In the genomic region with DNA sequence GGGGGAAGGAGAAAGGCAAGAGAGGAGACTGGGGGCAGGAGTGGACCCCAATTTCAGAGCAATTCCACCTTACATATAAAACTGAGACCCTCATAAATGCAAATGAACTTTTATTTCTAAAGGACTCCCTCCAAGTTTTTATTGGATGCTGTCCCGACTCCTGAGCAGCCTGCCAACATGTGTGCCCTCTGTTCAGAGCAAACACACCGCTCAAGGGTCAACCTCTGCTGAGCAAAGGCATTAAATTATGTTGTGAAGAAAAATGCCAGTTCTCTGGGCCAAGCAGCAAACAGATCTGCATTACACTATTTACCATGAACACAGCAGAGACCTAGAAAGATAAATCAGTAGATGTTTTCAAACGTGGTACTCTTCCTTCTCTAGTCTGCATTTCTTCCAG, we compare ENCODE assay signal across 11 mouse cellular contexts.
DNase-seq lines count a peak whose midpoint lies in the region; TF ChIP-seq lines count a peak whose summit lies in the region.
"Had no signal": no experiment of that assay in that cellular context is flagged by ENCODE, and none has a peak within 500 bp of the region (broad histone marks: within the 10 kb centered on the region; RNA-seq: fewer than 3 reads in every experiment).

No protein-coding gene starts in this region.

- DNase-seq in layer of hippocampus, adult 2 months (ENCODE audit: low spot score in 2 of 2), result no peak
- DNase-seq in layer of hippocampus, adult 9-10 months (ENCODE audit: low spot score), result no peak
- DNase-seq in adipocyte (ENCODE audit: low spot score), result peak; percentile 75
- peak; percentile 24 for DNase-seq in adrenal gland, adult 8-10 months
- DNase-seq in kidney, postnatal 14 days, result peak; percentile 70
- no peak for DNase-seq in embryo, embryonic 10.5 days (ENCODE audit: low spot score)
- DNase-seq in cerebellum, adult 11 months, result no peak
- DNase-seq: cerebellum, adult 18-20 months had no signal

- 0 out of 2 replicates have a peak overlapping the region, but pooled peaks have one; percentile 10 for H3K27ac ChIP-seq in layer of hippocampus, adult 2 months
- H3K27ac ChIP-seq: heart, embryonic 10.5 days; liver, embryonic 15.5 days; stomach, postnatal 0 days had no signal

- no peak overlapping the region for H3K4me3 ChIP-seq in layer of hippocampus, adult 2 months
- H3K4me3 ChIP-seq: heart, embryonic 10.5 days; liver, embryonic 15.5 days had no signal

- TF ChIP-seq CTCF in layer of hippocampus, adult 2 months (conservative IDR thresholded peaks at IDR 0.05), result no peak

Comparison
In these comparisons a context has a peak if more than half of its experiments do, and no peak if none do; other contexts are left out.
1. DNase-seq: peak in adipocyte (single experiment), adrenal gland, adult 8-10 months (single experiment) and kidney, postnatal 14 days (single experiment); none in layer of hippocampus, adult 2 months (0 of 2), layer of hippocampus, adult 9-10 months (single experiment), embryo, embryonic 10.5 days (single experiment) and cerebellum, adult 11 months (single experiment).